Mouse (Mus musculus) frontal cortex, adult (tissue): ENCODE results near the gene Ube2dnl2.

ENCODE experiments used
- ATAC-seq: cut with Nextera tagmentation; 2 replicates; pipeline ENCODE4 v1.9.2; 2017; ENCODE audit warnings: mild to moderate bottlenecking, moderate library complexity, mixed read lengths; ENCODE audit not compliant: low TSS enrichment

Ube2dnl2 gene

DNA sequence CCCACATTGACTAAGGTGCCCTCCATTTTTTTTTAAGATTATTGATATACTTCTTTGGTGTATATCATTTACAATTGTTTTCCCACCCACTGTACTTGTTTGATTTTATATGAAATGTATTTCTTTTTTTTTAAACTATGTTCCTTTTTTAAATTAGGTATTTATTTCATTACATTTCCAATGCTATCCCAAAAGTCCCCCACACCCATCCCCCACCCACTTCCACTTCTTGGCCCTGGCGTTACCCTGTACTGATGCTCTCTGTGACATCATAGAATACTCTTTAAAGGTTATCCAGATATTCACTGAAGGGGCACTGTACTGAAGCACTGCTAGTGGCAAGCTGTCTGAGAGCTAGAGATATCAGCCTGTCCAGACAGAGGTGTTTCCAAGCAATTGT is at the start of gene Ube2dnl2:
TSS of gene Ube2dnl2 (plus strand) at position 301 of the 400 bp plus-strand sequence.
- ATAC-seq: no peak

DNA sequence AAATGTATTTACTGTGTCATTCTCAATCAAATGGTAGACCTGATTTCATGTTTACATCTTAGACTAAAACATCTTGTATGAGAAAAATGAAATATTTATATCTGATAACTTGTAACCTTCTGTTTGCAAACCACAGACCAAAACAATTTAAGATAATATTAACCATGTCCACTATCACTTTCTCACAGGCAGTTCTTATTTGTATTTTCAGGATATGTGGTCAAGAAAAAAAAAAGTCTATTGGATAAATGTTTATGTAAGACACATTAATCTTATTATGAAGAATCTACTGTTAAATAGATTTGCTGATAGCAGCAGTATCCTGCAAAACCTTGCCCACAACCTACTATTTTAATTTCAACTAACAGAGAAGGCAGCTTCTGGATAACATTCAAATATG is 11.9 kb upstream of the Ube2dnl2 start:
- ATAC-seq: no peak

DNA sequence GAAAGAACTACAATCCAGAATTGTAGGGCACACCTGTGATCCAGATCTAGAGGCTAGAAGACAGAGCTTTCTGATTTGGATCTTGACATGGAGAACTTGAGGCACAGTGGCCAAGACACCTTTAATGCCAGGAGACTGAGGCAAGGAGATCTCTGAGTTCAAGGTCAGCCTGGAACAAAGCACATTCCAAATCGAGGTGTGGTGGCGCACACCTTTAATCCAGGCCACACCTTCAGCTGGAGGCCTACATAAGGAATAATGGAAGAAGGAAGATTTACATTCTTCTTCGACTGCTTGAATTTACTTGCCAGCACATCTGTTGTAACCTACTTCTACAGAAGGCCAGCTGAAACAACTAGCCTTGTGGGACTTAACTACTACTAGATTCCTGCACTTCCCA is 9.9 kb upstream of the Ube2dnl2 start:
- no peak for ATAC-seq

DNA sequence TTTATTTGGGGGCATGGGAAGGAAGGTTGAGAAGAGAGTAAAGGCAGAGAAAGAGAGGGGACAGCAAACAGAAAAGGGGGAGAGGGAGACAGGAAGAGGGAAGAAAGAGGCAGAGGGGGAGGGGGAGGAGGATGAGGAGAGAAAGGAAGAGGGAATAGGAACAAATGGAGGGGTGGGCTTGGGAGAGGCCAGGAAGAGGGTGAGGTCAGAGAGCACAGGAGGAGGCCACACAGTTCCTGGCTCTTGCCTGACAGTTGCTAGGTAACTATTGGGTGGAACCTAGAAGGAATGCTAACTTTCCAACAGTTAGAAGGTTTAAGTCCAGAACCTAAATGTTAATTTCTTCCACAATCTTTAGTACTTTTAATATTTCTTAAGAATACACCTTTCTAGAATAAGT is 4.0 kb upstream of the Ube2dnl2 start:
- no peak for ATAC-seq

DNA sequence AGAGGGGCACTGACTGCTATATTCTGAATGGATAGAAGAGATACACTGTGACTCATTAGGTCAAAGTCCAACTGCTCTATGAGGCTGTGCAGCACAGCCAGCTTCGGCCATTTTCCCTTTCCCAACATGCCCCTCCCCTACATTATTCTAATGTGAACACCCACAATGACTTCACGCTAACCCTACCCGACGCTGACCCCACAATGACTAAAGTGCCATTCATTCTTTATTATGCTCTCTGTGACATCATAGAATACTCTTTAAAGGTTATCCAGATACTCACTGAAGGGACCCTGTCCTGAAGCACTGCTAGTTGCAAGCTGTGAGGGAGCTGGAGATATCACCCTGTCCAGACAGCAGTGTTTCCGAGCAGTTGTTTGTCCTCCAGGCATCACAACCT is 2.7 kb upstream of the Ube2dnl2 start, which contains the start of gene Ube2dnl1:
TSS of gene Ube2dnl1 (plus strand) at position 301 of the 400 bp plus-strand sequence.
- no peak for ATAC-seq

DNA sequence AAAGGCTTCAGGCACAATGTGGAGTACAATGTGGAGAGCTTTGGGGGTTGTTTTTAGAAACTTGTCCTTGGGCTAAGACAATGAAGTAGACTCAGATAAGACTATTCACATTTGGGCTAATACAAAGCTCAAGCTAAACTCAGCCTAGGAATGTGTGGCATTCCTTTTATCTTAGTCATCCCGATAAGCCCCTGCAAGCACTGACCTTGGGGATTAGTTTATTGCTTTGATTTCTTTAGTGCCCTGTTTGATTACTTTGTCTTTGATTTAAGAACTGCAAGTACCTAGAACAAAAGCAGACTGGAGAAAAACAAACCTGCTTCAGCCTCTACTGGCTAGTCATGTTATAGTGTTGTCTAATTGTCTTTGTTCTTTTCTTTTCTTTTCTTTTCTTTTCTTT is 47.7 kb downstream of the Ube2dnl2 start:
- ATAC-seq: no peak
